Mouse (Mus musculus) ES-E14 (cell line): ENCODE results near the gene Hist1h3e. TPM values are rescaled to one million over a fixed set of nuclear protein-coding genes. Genes with fewer than 3 reads are reported as not detected.
A peak's percentile ranks its signal among the peaks of the same experiment; 100 is the strongest.

ENCODE experiments used
- DNase-seq: peaks from one replicate; pipeline ENCODE4 v3.0.0-alpha.2; 2013; ENCODE audit warnings: low read depth, low spot score
- H3K27ac ChIP-seq: 2 replicates; pipeline ENCODE4 v1.5.1; 2012; ENCODE audit warnings: low read depth, mild to moderate bottlenecking, low read length, moderate library complexity, mixed read lengths; ENCODE audit not compliant: poor library complexity, insufficient read depth, severe bottlenecking
- H3K36me3 ChIP-seq: 2 replicates; pipeline ENCODE4 v1.6.1; 2012; ENCODE audit warnings: mild to moderate bottlenecking, low read length, moderate library complexity, mixed read lengths; ENCODE audit not compliant: control insufficient read depth, poor library complexity, insufficient read depth, severe bottlenecking
- H3K4me1 ChIP-seq, 2 experiments: fragments of 150-350 bp in 1 of 2; sonication (generic) in 1 of 2; 2 replicates each; pipeline ENCODE4 v1.6.1; 2012; ENCODE audit warnings: low read length in 2 of 2, mild to moderate bottlenecking in 1 of 2, mixed read lengths in 1 of 2; ENCODE audit not compliant: control insufficient read depth in 2 of 2, insufficient read depth in 2 of 2, poor library complexity in 1 of 2
- H3K4me3 ChIP-seq, 2 experiments: fragments of 150-350 bp in 1 of 2; sonication (generic) in 1 of 2; 2 replicates each; pipeline ENCODE4 v1.5.1; 2012; ENCODE audit warnings: low read length in 2 of 2, low read depth in 1 of 2, mild to moderate bottlenecking in 1 of 2, mixed read lengths in 1 of 2; ENCODE audit not compliant: insufficient read depth in 1 of 2, poor library complexity in 1 of 2, severe bottlenecking in 1 of 2
- H3K9ac ChIP-seq: 2 replicates; pipeline ENCODE4 v1.6.1; 2012; ENCODE audit warnings: low read depth, mild to moderate bottlenecking, low read length, mixed read lengths; ENCODE audit not compliant: poor library complexity, insufficient read depth, severe bottlenecking
- H3K9me3 ChIP-seq: fragments of 150-350 bp; sonication (generic); 2 replicates; pipeline ENCODE4 v1.6.1; 2012; ENCODE audit warnings: low read depth, mild to moderate bottlenecking, low read length; ENCODE audit not compliant: control insufficient read depth, insufficient read depth
- CHD2 ChIP-seq: IDR thresholded peaks from 2 replicates; pipeline ENCODE4 v1.6.1; 2014; ENCODE audit warnings: mild to moderate bottlenecking, low read depth, low read length, inconsistent platforms
- HCFC1 ChIP-seq: IDR thresholded peaks from 2 replicates; pipeline ENCODE4 v1.6.1; 2012; ENCODE audit warnings: low read length, inconsistent platforms, borderline replicate concordance; ENCODE audit not compliant: insufficient read depth
- MAFK ChIP-seq: IDR thresholded peaks from 2 replicates; pipeline ENCODE4 v1.6.1; 2014; ENCODE audit warnings: mild to moderate bottlenecking, low read depth, low read length, inconsistent platforms; ENCODE audit not compliant: insufficient read depth
- ZC3H11A ChIP-seq: IDR thresholded peaks from 2 replicates; pipeline ENCODE4 v1.6.1; 2012; ENCODE audit warnings: low read depth, mild to moderate bottlenecking, inconsistent platforms, low read length, borderline replicate concordance
- ZNF384 ChIP-seq: IDR thresholded peaks from 2 replicates; pipeline ENCODE4 v1.6.1; 2012; ENCODE audit warnings: low read depth, low read length, inconsistent platforms
- in situ Hi-C, 2 experiments: fragments of 600-800 bp; cut with MboI; formaldehyde crosslinking; loops; one replicate each; pipeline ENCODE4 v1.15.1; 2025; ENCODE audit warnings: low sequenced_read_pairs in 2 of 2, inconsistent platforms in 1 of 2; ENCODE audit not compliant: unreplicated experiment in 2 of 2
- total RNA-seq: library from RNA; depleted of rRNA; stranded (reverse); fragments of 300-350 nt; gene quantifications from 2 replicates; pipeline ENCODE4 v1.2.3, GENCODE M21; 2012

The Hist1h3e gene
- total RNA-seq, 1 experiment = 864 TPM

GRCm38 (mm10) chr13:23524654-23525053 lies 37.5 kb downstream of the Hist1h3e start:
- no peaks in the 10 kb centered on the region for H3K9me3 ChIP-seq
- H3K36me3 ChIP-seq = no peaks in the 10 kb centered on the region
- H3K27ac ChIP-seq = no peak overlapping the region
- TF ChIP-seq CHD2 = no peak
- peak; percentile 81 for TF ChIP-seq ZNF384
- TF ChIP-seq ZC3H11A = peak; percentile 91
- DNase-seq = no peak
- no peaks in the 10 kb centered on the region; a peak in 1 of 4 replicates for H3K4me1 ChIP-seq
- in situ Hi-C loops = loop anchor here (10.0 to 25.0 kb wide), 3 partner anchors 212 to 1600 kb away; partner anchors contain the start of genes Hist1h2ag (in 1 of the 2), Hist1h2ah (in 1 of the 2), Hist1h2bj (in 1 of the 2) and Hist1h2bk (in 1 of the 2)
- H3K4me3 ChIP-seq = no peak overlapping the region
- H3K9ac ChIP-seq = no peak overlapping the region

- in situ Hi-C loops = loop anchor here (10.0 to 25.0 kb wide), 2 partner anchors 212 to 1599 kb away; no protein-coding TSS in a partner anchor
Measured at GRCm38 (mm10) chr13:23523976-23524375, 38.2 kb downstream of the Hist1h3e start.

GRCm38 (mm10) chr13:23521703-23522102 lies 40.5 kb downstream of the Hist1h3e start:
- DNase-seq = no peak
- H3K27ac ChIP-seq = no peak overlapping the region
- peak; percentile 91 for TF ChIP-seq MAFK
- TF ChIP-seq ZC3H11A = no peak
- no peak for TF ChIP-seq CHD2
- 0 out of 2 replicates have a peak, but pooled peaks have one; percentile 11 for TF ChIP-seq ZNF384
- H3K4me1 ChIP-seq = no peaks in the 10 kb centered on the region
- in situ Hi-C loops = loop anchor here (10.0 to 25.0 kb wide), 2 partner anchors 209 to 1597 kb away; no protein-coding TSS in a partner anchor
- no peaks in the 10 kb centered on the region for H3K9me3 ChIP-seq
- no peak overlapping the region for H3K9ac ChIP-seq
- H3K4me3 ChIP-seq = 0 out of 4 replicates have a peak overlapping the region, but pooled peaks of 1 of the 2 experiments have one; percentile 3
- no peaks in the 10 kb centered on the region for H3K36me3 ChIP-seq

More at GRCm38 (mm10) chr13:23523976-23524375, 38.2 kb downstream of the Hist1h3e start:
- Histone ChIP-seq H3K9me3 (no peaks in the 10 kb centered on the region), H3K27ac (no peak overlapping the region), H3K4me1 (no peaks in the 10 kb centered on the region), H3K36me3 (no peaks in the 10 kb centered on the region), H3K9ac (no peak overlapping the region), H3K4me3 (no peak overlapping the region)
- DNase-seq = no peak
- TF ChIP-seq ZNF384 (no peak), CHD2 (no peak), MAFK (no peak), HCFC1 (no peak), ZC3H11A (no peak)

- in situ Hi-C loops = loop anchor here (5.0 to 25.0 kb wide), 3 partner anchors 87 to 207 kb away; no protein-coding TSS in a partner anchor
- Histone ChIP-seq H3K27ac (no peak overlapping the region), H3K9ac (no peak overlapping the region), H3K9me3 (no peaks in the 10 kb centered on the region), H3K36me3 (no peaks in the 10 kb centered on the region), H3K4me1 (peaks cover 0 to 6% of the 10 kb centered on the region in 2 experiments; a peak in 1 of 4 replicates), H3K4me3 (peak overlapping the region; percentile 60 to 69)
- no peak for DNase-seq
- TF ChIP-seq CHD2 (no peak), MAFK (peak; percentile 92), HCFC1 (no peak), ZNF384 (no peak), ZC3H11A (no peak)
Measured at GRCm38 (mm10) chr13:23519416-23519815, 42.8 kb downstream of the Hist1h3e start.

GRCm38 (mm10) chr13:23518885-23519284 lies 43.3 kb downstream of the Hist1h3e start:
- H3K9me3 ChIP-seq = no peaks in the 10 kb centered on the region
- H3K4me3 ChIP-seq = peak overlapping the region; percentile 60 to 69
- H3K4me1 ChIP-seq = peaks cover 0 to 6% of the 10 kb centered on the region in 2 experiments; a peak in 2 of 4 replicates
- no peaks in the 10 kb centered on the region for H3K36me3 ChIP-seq
- no peak overlapping the region for H3K27ac ChIP-seq
- peak; percentile 88 for TF ChIP-seq MAFK
- no peak for TF ChIP-seq ZNF384
- no peak overlapping the region for H3K9ac ChIP-seq
- in situ Hi-C loops = loop anchor here (5.0 to 25.0 kb wide), 3 partner anchors 87 to 207 kb away; no protein-coding TSS in a partner anchor
- peak; percentile 77 for DNase-seq
